Mouse (Mus musculus) megakaryocyte, embryonic 14.5 days (primary cell): ENCODE results near the gene Slc25a11. TPM values are rescaled to one million over a fixed set of nuclear protein-coding genes. Genes with fewer than 3 reads are reported as not detected.

Experiments used
- H3K27me3 ChIP-seq: replicated peaks from 2 replicates; pipeline ENCODE3; 2012; ENCODE audit warnings: inconsistent platforms
- H3K36me3 ChIP-seq: replicated peaks from 2 replicates; pipeline ENCODE3; 2012; ENCODE audit warnings: low read length, inconsistent platforms, mixed read lengths
- H3K4me1 ChIP-seq: 2 replicates; pipeline ENCODE4 v1.6.1; 2012; ENCODE audit warnings: inconsistent platforms
- H3K4me3 ChIP-seq: replicated peaks from 2 replicates; pipeline ENCODE3; 2012; ENCODE audit warnings: moderate library complexity, mild to moderate bottlenecking, inconsistent platforms
- H3K9me3 ChIP-seq: 2 replicates; pipeline ENCODE4 v1.6.1; 2012; ENCODE audit warnings: inconsistent platforms
- FLI1 ChIP-seq: IDR thresholded peaks from 2 replicates; pipeline ENCODE4 v1.6.1; 2012; ENCODE audit warnings: low read length, inconsistent platforms, mixed read lengths
- GATA1 ChIP-seq: IDR thresholded peaks from 3 replicates; pipeline ENCODE4 v1.6.1; 2012; ENCODE audit warnings: mixed read lengths, low read length, inconsistent platforms, borderline replicate concordance
- polyA plus RNA-seq: library from polyadenylated mRNA; stranded (reverse); fragments of >175 nt; gene quantifications from 2 replicates; pipeline ENCODE4 v1.2.3, GENCODE M21; 2012; ENCODE audit warnings: low replicate concordance; ENCODE audit not compliant: insufficient read depth

The Slc25a11 gene
- polyA plus RNA-seq, 1 experiment, result 78.7 TPM

DNA sequence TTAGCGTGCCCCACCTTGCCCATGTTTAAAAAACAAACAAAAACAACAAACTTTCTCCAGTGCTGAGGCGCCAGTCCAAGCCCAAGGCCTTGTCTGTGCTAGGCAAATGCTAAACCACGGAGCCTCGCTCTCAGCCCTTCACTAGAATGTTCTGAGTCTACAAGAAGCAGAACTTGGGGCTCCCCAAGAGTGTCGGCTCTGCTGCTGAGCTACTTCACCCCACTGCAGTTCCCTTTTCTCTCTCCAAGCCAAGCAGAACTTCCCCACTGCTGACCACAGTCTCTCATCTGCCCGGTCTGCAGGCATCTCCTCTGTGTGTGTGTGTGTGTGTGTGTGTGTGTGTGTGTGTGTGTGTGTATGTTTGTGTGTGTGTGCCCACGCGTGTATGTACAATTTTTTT, 32.6 kb upstream of the Slc25a11 start:
- TF ChIP-seq GATA1 (no peak), FLI1 (no peak)

DNA sequence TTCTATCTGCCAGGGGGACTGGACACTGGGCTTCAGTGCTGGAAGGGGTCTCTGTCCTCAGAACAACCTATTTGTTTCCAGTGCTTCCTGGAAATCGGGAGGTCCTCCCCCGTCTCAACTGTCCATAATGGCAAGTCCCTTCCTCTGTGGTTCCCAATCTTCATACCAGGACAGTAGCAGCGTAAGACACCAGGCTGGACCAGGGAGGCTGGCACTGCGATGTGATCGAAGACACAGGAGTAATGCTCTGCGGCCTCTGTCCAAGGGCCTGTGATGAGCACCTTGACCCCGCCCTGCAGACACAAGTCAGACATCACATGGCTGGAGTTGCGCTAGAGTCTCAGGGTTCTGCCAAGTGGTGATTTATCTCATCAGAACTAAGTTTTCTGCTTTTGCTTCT, 32.1 kb upstream of the Slc25a11 start:
- Histone ChIP-seq H3K36me3 (peaks cover 98% of the 10 kb centered on the region), H3K27me3 (no peaks in the 10 kb centered on the region), H3K4me3 (peak overlapping the region; percentile 2), H3K9me3 (no peaks in the 10 kb centered on the region), H3K4me1 (peaks cover 57% of the 10 kb centered on the region)
- no peak for TF ChIP-seq GATA1
- TF ChIP-seq FLI1, result no peak

More for the DNA sequence above, 32.6 kb upstream of the Slc25a11 start:
- H3K4me3 ChIP-seq, result no peak overlapping the region
- H3K9me3 ChIP-seq, result no peaks in the 10 kb centered on the region
- peaks cover 55% of the 10 kb centered on the region for H3K4me1 ChIP-seq
- H3K27me3 ChIP-seq, result no peaks in the 10 kb centered on the region
- peaks cover 98% of the 10 kb centered on the region for H3K36me3 ChIP-seq

DNA sequence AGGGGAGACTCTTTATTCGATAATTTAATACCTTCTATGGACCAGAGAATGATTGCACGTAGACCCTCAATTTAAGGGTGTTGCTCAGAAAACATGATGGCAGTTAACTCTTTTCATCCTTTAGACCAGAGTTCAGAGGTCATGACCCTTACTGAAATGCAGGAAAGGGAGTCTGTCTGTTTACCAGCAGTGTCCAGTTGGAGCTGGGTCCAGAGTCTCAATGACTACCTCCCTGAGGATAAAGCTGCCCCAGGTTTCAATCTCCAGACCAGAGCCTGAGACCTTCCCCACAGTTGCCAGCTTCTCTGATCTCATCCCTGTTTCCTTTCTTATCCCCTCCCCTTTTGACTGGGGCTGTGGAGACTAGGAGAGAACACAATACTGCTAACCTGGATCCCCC, 31.3 kb upstream of the Slc25a11 start:
- no peak for TF ChIP-seq FLI1
- TF ChIP-seq GATA1, result no peak
- Histone ChIP-seq H3K9me3 (no peaks in the 10 kb centered on the region), H3K27me3 (no peaks in the 10 kb centered on the region), H3K36me3 (peaks cover 98% of the 10 kb centered on the region), H3K4me3 (no peak overlapping the region), H3K4me1 (peaks cover 58% of the 10 kb centered on the region)

DNA sequence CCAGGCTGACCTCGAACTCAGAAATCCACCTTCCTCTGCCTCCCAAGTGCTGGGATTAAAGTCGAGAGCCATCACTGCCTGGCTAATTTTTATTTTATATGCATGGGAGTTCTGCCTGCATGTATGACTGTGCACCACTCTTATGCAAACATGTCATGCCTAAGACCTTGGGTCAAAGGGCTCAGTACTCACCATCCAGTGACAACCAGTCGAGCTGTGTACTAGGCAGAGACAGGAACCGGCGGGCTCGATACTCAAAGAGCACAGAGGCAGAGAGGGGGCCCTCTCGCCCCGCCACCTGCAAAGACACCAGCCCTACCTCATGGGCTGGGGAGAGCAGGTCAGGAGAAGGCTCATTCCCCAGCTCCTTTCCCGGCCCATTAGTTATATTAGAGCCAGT, 30.8 kb upstream of the Slc25a11 start:
- Histone ChIP-seq H3K9me3 (no peaks in the 10 kb centered on the region), H3K4me1 (peaks cover 53% of the 10 kb centered on the region), H3K36me3 (peaks cover 95% of the 10 kb centered on the region), H3K27me3 (no peaks in the 10 kb centered on the region), H3K4me3 (no peak overlapping the region)
- TF ChIP-seq GATA1 (no peak), FLI1 (no peak)

DNA sequence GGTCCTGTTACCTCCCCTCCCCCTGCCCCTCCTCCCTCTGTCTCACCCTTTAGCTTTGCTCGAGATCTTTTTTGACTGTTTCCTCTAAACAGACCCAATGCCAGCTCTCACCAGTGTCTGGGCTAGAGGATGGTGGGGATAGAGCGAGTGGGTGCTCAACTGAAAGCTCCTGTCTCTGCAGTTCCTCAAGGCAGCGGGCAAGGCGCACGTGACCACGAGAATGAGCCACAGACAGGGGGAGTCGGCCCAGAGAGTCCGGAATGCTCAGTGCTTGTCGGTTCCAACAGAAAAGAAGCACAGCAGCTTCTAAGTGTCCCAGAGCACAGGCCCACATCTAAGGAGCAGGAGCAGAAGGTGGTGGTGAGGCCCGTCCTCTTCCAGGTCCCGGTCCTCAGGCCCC, 27.2 kb upstream of the Slc25a11 start:
- no peak overlapping the region for H3K4me3 ChIP-seq
- peaks cover 89% of the 10 kb centered on the region for H3K36me3 ChIP-seq
- H3K9me3 ChIP-seq, result no peaks in the 10 kb centered on the region
- no peak for TF ChIP-seq GATA1
- no peak for TF ChIP-seq FLI1
- no peaks in the 10 kb centered on the region for H3K27me3 ChIP-seq
- H3K4me1 ChIP-seq, result peaks cover 53% of the 10 kb centered on the region

DNA sequence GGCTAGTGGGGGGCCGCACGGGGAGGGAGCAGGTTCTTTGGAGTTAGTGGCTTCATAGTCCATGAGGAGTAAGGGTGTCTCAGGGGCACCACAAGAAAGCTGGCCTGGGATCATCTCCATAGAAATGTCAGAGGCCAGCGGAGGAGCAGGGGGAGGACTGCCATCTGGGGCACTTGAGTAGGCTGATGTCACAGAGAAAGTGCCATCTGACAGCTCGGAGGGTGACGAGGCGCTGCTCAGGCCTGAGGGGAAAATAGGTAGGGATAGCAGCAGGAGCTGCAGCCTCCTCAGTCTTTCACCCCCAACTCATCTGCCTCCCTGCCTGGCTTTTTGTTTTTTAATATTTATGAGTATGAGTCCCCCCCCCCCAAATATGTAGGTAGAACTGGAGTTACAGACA, 26.7 kb upstream of the Slc25a11 start:
- H3K4me1 ChIP-seq, result peaks cover 51% of the 10 kb centered on the region
- no peak overlapping the region for H3K4me3 ChIP-seq
- no peak for TF ChIP-seq GATA1
- TF ChIP-seq FLI1, result no peak
- H3K9me3 ChIP-seq, result no peaks in the 10 kb centered on the region
- H3K27me3 ChIP-seq, result no peaks in the 10 kb centered on the region
- H3K36me3 ChIP-seq, result peaks cover 84% of the 10 kb centered on the region

DNA sequence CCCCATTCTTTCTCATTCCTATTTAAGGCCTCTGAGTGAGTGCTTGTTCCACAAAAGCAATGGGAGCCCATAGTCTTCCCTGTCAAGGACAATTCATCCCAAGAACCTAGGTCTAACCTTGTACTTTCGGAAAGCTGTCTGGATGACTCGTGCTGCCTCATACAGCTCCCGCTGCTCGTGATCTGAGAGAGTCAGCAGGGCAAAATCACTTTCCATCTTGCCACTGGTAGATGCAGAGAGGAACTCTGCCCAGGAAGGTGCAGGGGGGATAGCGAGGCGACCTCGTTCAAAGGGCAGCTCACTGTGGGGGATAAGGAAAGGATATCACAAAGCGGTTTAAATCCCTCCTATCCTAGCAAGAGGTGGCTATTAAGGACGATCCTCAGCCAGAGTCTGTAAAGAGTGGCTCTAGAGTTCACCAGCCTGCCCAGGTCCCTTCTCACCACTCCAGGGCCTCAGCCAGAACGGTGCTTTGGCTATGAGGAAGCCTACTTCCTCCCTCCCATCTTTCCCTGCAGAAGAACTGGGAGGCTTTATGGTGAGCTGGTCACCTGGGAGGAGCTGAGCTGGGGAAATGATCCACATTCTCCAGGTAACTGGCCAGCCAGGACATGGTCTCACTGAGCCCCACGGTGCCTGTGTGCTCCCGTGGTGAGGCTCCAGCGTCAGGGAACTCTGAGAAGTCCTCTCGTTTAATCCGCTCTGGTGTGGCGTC, 24.2 kb upstream of the Slc25a11 start:
- no peaks in the 10 kb centered on the region for H3K9me3 ChIP-seq
- no peak overlapping the region for H3K4me3 ChIP-seq
- H3K36me3 ChIP-seq, result peaks cover 73% of the 10 kb centered on the region
- no peaks in the 10 kb centered on the region for H3K27me3 ChIP-seq
- peaks cover 65% of the 10 kb centered on the region for H3K4me1 ChIP-seq
- TF ChIP-seq GATA1 (no peak), FLI1 (no peak)

DNA sequence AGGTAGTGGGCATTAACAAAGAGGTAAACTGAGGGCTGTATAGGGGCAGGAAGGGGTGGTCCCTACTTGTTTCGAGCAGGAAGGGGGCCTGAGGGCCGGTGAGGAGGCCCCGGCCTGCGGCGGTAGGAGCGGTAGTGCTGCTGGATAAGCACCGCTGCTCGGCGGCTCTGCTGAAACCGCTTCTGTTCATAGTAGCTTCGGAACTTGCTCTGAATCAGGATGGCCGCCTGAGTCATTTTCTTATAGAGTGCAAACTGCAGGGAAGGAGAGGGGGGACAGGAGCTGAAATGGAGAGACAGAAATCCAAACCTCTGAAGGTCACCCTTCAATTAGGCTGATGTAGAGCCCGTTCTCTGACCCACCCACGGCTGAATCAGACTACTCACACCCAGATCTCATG, 23.2 kb upstream of the Slc25a11 start:
- Histone ChIP-seq H3K9me3 (no peaks in the 10 kb centered on the region), H3K4me1 (peaks cover 67% of the 10 kb centered on the region), H3K27me3 (no peaks in the 10 kb centered on the region), H3K4me3 (peak overlapping the region; percentile 97), H3K36me3 (peaks cover 73% of the 10 kb centered on the region)
- TF ChIP-seq FLI1 (no peak), GATA1 (no peak)

DNA sequence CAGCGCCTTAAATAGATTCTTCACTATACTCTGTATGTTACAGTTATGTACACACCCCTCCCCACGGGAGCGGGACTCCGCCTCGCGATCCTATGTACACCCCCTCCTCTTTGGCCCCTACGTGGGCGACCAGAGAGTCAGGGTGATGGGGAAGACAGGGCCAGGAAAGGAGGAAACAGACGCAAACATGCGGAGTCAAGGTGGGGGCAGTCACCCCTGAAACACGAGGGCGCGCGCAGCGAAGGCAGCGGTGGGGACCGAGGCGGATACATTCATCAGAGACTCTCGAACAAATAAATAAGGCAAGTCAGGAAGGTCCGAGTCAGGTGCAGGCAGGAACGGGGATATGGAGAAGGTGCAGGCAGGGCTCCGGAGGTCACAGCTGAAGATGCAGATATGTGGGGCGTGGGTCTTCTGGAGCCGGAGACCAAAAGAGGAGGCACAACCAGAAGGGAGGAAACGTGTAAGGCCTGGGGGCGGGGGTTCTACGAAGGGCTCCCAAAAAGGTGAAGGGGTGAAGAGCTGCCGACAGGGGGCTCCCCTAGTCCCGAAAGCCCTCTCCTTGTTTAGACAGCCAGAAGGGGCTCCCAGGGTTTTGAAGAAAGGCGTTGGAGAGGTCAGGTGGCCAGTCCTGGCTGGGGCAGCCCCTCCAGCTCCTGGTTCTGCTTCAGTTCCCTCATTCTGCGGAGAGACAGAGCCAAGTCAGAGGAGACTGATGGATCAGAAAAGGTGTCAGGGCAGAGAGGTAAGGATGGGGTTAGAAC, 22.5 kb upstream of the Slc25a11 start:
- Histone ChIP-seq H3K4me3 (peak overlapping the region; percentile 97), H3K36me3 (peaks cover 73% of the 10 kb centered on the region), H3K9me3 (no peaks in the 10 kb centered on the region), H3K4me1 (peaks cover 74% of the 10 kb centered on the region), H3K27me3 (no peaks in the 10 kb centered on the region)
- TF ChIP-seq GATA1 (no peak), FLI1 (no peak)
